Mouse (Mus musculus) cerebellum, postnatal 10 days (tissue): ENCODE data around the gene Sbf2.
"Not testable (repeated sequence)": the region's sequence is repeated elsewhere in the genome, so short reads cannot be mapped to it uniquely, and the experiment has no call there.

Source experiments
- DNase-seq, 2 experiments: peaks; one replicate each; pipeline ENCODE4 v3.0.0; 2021; ENCODE audit warnings: mixed read lengths in 2 of 2

The Sbf2 gene

DNA sequence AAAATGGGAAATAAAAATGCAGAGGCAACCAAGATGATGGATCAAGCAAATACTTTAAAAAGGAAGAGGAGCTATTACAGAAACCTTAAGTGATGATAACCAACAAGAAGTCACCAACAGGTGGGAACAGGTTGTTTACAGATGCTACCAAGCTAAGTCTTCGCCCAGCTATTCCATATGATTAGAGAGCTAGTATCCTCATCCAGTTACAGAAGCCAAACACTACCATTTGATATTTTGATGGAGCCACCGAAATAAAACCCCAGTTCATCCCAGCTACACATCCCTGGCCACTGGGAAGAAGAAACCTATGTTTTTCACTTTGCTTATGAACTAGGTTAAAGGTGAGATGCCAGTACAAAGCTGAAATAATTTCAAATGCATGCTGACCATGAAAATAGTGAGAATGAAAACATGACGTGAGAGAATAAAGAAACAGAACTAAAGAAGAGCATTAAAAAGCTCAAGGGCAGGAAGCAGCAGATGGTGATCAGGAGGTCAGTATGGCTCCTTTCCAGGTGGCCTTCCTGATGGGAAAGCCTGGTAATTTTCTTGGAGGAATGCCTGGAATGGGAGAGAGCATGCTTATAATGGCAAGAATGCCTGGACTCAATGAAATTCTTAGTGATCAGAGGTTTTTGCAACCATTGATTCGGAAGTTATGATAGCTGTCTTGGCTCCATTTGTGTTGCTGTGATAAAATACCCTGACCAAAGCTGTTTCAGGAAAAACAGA lies 48.7 kb downstream of the Sbf2 start:
- peak; percentile 92 to 96 for DNase-seq

GRCm38 (mm10) chr7:110561647-110562046 lies 53.1 kb downstream of the Sbf2 start:
- no peak for DNase-seq

GRCm38 (mm10) chr7:110557001-110557400 lies 57.7 kb downstream of the Sbf2 start:
- no peak for DNase-seq

GRCm38 (mm10) chr7:110556221-110556620 lies 58.5 kb downstream of the Sbf2 start:
- no peak for DNase-seq

- DNase-seq, result no peak
Observed at GRCm38 (mm10) chr7:110555260-110555659, 59.5 kb downstream of the Sbf2 start.

DNA sequence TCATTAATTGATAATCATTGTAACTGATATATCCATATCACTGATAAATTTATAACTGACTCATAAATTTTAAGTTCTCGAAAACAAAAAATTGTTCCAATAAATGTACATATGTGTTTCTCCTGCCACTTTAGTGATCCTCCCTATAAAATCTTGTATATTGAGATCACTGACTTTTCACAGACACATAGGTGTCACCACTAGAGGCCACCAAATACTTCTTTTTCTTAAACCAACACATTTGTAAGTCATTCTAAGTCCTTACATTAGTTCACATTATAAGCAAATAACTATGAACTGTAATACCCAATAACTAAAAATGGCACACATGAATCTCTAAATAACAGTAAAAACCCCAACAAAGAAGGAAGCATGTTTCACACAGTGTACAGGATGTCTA lies 66.5 kb downstream of the Sbf2 start:
- peak; percentile 28 to 57 for DNase-seq

GRCm38 (mm10) chr7:110543341-110543740 lies 71.4 kb downstream of the Sbf2 start:
- no peak for DNase-seq

DNA sequence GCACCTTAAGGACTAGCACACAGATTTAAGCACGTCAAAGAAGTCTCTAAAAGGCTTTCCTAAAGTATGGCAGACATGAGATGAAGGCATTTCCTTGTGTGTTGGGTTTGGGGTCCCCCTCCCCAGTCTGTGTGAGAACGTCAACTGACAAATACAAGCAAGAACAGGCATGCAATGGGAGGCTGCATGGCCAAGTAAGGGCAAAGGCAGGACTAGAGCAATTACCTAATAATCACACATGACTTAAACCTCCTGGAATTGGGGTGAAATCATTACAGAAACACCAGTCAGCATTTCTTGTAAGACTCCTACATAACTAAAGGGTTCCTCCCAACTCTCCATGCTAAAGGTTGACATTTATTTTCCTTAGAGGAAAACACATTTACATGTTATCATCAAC lies 75.5 kb downstream of the Sbf2 start:
- DNase-seq, result no peak

DNA sequence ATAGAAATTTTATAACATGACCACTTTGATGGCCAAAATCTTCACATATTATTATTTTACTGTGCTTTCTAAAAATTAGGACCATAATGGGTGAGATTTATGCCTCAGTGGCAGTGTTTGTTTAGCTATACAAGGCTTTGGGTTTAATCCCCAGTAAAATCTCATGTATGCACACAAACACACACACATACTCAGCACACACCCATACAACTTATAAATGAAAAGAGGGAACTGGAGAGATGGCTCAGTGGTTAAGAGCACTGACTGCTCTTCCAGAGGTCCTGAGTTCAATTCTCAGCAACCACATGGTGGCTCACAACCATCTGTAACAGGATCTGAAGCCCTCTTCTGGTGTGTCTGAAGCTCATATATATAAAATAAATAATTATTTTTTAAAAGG lies 84.4 kb downstream of the Sbf2 start:
- DNase-seq, result not testable (repeated sequence)

- DNase-seq, result no peak
Observed at GRCm38 (mm10) chr7:110525090-110525775, 89.5 kb downstream of the Sbf2 start.

DNA sequence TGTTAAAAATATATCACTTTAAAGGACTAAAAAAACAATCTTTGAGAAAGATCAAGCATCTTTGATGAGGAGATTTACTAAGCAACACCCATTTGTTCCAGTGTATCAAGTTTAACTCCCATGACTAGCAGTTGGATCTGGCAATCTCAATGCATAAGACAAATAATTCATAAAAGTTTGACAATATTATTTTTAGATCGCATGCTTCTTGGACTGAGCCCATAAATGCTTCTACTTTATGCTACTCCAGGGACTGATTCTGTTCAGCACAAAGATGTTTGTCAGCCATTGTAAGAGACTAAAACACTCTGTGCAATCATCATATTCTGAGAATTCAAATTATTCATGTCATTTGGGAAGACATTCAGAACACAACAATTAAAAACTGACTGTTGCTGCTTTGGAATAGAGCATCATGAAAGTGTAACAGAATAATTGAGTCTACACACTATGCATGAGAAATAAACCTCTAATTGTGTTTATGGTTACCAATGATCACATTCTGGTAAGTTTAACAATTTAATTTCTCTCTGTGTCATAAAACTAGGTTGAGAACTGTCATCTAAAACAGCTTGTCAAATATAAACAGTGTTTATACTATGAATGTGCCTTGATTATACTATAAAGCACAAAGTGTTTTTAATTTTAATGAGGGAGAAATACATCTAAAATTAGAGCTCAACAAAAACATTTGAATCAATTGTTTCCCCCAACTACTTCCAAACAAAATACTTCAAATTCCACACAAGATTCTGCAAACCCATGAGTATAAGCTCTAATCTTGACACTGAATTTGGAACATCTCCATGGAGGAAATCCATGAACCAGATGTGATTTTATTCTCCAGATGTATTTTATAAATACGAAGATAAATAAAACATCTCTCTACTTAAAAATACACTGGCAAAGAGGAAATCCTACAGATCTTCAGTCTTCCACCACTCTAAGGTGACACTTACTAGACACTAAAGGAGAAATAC lies 98.2 kb downstream of the Sbf2 start:
- no peak for DNase-seq

DNA sequence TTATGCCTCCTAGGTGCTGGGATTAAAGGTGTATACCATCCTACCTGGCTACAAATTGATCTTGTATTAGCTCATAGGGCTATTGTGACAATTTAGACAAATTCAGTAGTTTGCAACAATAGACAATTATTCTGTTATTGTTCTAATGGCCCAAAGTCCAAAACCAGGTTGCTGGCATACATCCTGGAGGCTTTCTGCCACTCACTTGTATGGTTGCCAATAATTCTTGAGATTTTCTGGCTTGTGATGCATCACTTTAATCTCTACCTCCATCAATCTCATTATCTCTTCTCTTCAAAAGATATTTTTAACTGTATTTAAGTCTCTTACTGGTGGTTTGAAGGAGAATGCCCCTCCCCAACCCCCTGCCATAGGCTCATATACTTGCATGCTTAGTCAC lies 100.6 kb downstream of the Sbf2 start:
- peak; percentile 11 to 20 for DNase-seq

DNA sequence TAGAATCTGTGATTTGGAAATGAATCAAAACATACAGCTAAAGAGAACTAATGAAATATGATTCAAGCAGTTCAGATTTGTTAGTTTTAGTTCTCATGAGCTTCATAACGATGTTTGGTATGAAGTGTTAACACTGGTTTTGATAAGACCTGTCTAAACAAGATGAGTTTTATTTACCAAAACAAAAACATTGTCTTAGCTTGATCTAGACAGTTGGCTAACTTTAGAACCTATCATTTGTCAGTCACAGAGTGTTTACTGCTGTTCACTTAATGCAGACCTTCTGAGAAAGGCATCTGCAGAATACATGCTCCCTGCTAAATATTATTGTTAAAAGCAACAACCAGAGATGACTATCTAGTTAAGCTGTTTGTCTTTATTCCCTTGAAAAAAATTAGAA lies 116.1 kb downstream of the Sbf2 start:
- no peak for DNase-seq

- no peak for DNase-seq
Observed at GRCm38 (mm10) chr7:110491038-110491437, 123.7 kb downstream of the Sbf2 start.

DNA sequence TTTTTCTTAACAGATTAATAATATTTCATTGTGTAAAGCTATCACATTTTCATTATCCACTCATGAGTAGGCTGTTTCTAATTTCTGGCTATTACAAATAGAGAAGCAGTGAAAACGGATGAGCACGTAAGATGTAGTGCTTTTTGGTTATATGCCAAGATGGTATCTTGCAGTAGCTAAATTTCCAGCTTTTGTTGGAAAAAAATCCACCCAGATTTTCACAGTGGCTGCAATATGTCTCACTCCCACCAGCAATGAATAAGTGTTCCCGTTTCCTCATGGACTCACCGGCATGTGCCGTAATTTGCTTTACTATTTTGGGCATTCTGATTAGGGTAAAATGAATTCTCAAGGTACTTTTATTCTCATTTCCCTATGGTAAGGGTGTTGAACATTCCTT lies 129.7 kb downstream of the Sbf2 start:
- no peak for DNase-seq

DNA sequence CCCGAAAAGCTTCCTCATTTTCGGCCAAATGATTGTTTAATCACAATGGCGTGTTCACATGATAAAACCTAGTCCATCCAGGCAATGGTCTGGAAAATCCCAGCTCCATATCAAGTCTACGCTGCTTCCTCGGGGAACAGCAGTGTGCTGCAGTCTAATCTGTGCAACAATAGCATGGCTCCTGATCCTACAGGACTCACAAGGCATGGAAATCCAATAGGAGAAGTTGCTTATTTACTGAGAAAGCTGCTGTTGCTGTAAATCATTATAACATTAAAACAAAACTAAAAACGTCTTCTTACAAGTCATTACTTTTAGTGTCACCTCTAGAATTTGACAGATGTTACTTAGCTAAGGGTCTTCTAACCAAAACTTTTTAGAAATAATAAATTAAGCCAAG lies 143.7 kb downstream of the Sbf2 start:
- no peak for DNase-seq

DNA sequence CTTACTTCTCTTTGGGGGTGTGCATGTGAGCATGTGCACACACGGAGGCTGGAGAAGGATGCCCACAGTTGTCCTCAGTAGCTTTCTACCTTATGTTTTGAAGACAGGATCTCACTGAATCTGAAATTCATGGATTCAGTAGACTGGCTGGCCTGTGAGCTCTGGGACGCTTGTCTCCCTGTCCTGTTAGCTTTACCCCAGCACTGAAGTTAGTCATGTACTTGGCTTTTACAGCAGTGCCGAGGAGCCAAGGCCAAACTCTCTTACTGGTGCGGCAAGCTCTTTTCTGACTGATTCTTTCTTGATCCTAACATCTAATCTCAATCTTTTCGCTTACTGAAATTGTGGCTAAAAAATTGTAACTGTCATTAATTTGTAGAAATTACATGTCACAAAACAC lies 151.3 kb downstream of the Sbf2 start:
- no peak for DNase-seq

GRCm38 (mm10) chr7:110432301-110432700 lies 182.4 kb downstream of the Sbf2 start:
- peak; percentile 72 for DNase-seq

- DNase-seq, result no peak
Observed at GRCm38 (mm10) chr7:110416318-110416717, 198.4 kb downstream of the Sbf2 start.

GRCm38 (mm10) chr7:110414276-110414675 lies 200.4 kb downstream of the Sbf2 start:
- DNase-seq, result no peak

- DNase-seq, result no peak
Observed at GRCm38 (mm10) chr7:110402092-110402491, 212.6 kb downstream of the Sbf2 start.

DNA sequence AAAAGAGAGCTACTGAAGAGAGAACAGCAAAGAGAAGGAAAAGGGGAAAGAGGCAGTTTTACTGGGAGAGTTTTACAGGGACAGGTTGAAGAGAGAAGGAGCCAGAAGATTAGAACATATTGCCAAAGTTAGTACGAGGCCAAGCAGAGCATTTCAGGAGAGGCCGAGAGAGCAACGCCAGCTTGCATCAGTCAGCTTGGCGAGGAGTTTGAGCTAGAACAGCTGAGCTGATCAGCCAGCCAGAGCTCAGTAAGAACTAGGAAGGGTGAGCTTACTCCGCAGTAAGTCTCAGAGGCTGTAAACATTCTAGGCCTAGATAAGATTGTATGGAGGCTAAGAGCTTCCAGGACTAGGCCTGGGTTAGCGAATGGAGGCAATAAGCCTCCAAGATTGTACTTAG lies 222.1 kb downstream of the Sbf2 start:
- DNase-seq, result no peak

GRCm38 (mm10) chr7:110391632-110392031 lies 223.1 kb downstream of the Sbf2 start:
- peak; percentile 14 to 38 for DNase-seq
